Mouse (Mus musculus): ENCODE measurements around the gene Gm20388.

GRCm38 (mm10) chr8:123653308-123653993, 3742.8 kb downstream of the Gm20388 start, which contains the start of gene Rhou:
- peak; percentile 62 for TF ChIP-seq CTCF (IDR thresholded peaks at IDR 0.05; ENCODE audit: borderline replicate concordance, extremely low read depth, insufficient read depth, insufficient read length)
- TF ChIP-seq POLR2A (IDR thresholded peaks at IDR 0.05; ENCODE audit: borderline replicate concordance, extremely low read depth, insufficient read depth, insufficient read length, poor library complexity, severe bottlenecking) = peak; percentile 98

Measured in brain, embryonic 14.5 days (tissue).